Comparison of ENCODE assay signal across 20 mouse cellular contexts in genomic region chr5:21049006-21049405, GRCm38 (mm10). TPM values are rescaled to one million over a fixed set of nuclear protein-coding genes. Genes with fewer than 3 reads are reported as not detected.
DNase-seq lines count a peak whose midpoint lies in the region; ATAC-seq lines count a peak whose summit lies in the region.
"Had no signal": no experiment of that assay in that cellular context is flagged by ENCODE, and none has a peak within 500 bp of the region (broad histone marks: within the 10 kb centered on the region; RNA-seq: fewer than 3 reads in every experiment).

No protein-coding gene starts in this region.

- DNase-seq in cerebellum, adult 9-10 months, result peak; percentile 35
- DNase-seq in heart, postnatal 4 days, result peak; percentile 8
- DNase-seq in heart, postnatal 36 days, result no peak
- peak; percentile 39 for DNase-seq in brain, adult 2 months (ENCODE audit: low read depth, low spot score)
- DNase-seq in cerebellum, postnatal 14 days, result peak; percentile 30 to 36
- no peak for DNase-seq in testis, postnatal 10 days (ENCODE audit: low spot score)
- DNase-seq: adrenal gland, postnatal 14 days; heart, adult 2 months; kidney, adult 2 months; kidney, postnatal 36 days; lung, adult 2 months; right cerebral cortex, postnatal 4 days; thymus, adult 2 months; thymus, postnatal 36 days had no signal

- intact Hi-C loops in heart, postnatal 36 days (cut with DNase I), result no loop called here

- ATAC-seq in cerebellum, adult (ENCODE audit: insufficient number of reproducible peaks, low FRiP score, low TSS enrichment), result no peak
- ATAC-seq: forebrain, embryonic 15.5 days; hindbrain, postnatal 0 days; intestine, embryonic 15.5 days; midbrain, embryonic 13.5 days; Patski had no signal

RNA-seq across cellular contexts. Expression of gene Ptpn12, which starts 6.7 kb away (rescaled TPM):
- total RNA-seq in heart, postnatal 4 days (2021), result 10 to 100 TPM; 50.0 to 53.0 TPM
- 10 to 100 TPM; 31.3 to 33.2 TPM for total RNA-seq in heart, postnatal 36 days (2021)

Comparison
In these comparisons a context has a peak if more than half of its experiments do, and no peak if none do; other contexts are left out.
1. DNase-seq: peak in cerebellum, adult 9-10 months (single experiment), heart, postnatal 4 days (single experiment), brain, adult 2 months (single experiment) and cerebellum, postnatal 14 days (2 of 2); none in heart, postnatal 36 days (0 of 2) and testis, postnatal 10 days (single experiment).